Mouse (Mus musculus) C2C12 (cell line): ENCODE measurements around the gene Eapp.

Experiments used
- CTCF ChIP-seq: IDR thresholded peaks from one replicate; pipeline ENCODE4 v1.5.1; 2011; ENCODE audit not compliant: control insufficient read depth, insufficient read depth, insufficient read length
- USF1 ChIP-seq: IDR thresholded peaks from one replicate; pipeline ENCODE4 v1.6.1; 2011; ENCODE audit warnings: low read depth, mild to moderate bottlenecking, control low read depth, moderate library complexity

DNA sequence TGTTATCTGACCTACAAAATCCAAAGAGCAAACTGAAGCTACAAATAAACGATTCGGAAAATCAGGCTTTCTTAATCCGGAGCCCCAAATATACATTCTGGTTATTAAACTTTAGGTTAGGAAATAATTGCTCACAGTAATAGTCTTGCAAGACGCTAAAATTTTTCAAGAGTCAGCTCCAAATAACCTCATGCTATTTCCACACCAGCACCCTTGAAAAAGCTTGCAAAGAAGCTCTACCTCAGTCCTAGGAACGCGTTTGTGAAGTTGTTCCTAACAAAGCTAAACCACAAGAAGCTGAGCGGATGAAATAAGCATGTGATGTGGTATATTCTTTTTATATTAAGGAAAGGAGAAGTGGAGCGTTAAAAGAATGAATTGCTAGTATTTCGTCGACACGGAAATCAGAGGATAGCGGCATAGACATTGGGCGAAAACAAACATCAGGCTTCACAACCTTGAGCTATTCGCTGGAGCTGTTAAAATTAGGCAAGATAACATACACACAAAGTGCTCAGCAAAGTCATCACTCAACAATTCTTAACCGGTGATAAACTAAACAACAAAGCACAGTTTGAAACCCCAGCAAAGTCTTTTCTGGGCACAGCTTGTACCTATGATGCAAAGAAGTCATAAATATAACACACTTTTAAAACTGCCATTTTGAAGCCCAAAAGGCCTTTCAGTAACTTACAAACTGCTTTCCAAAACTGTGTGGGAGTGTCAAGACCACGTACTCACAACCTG is 40.2 kb downstream of the Eapp start:
- no peak for TF ChIP-seq CTCF
- no peak for TF ChIP-seq USF1
